Mouse (Mus musculus): ENCODE data around the gene Txlnb.
"Not testable (repeated sequence)": the region's sequence is repeated elsewhere in the genome, so short reads cannot be mapped to it uniquely, and the experiment has no call there.

Txlnb gene

DNA sequence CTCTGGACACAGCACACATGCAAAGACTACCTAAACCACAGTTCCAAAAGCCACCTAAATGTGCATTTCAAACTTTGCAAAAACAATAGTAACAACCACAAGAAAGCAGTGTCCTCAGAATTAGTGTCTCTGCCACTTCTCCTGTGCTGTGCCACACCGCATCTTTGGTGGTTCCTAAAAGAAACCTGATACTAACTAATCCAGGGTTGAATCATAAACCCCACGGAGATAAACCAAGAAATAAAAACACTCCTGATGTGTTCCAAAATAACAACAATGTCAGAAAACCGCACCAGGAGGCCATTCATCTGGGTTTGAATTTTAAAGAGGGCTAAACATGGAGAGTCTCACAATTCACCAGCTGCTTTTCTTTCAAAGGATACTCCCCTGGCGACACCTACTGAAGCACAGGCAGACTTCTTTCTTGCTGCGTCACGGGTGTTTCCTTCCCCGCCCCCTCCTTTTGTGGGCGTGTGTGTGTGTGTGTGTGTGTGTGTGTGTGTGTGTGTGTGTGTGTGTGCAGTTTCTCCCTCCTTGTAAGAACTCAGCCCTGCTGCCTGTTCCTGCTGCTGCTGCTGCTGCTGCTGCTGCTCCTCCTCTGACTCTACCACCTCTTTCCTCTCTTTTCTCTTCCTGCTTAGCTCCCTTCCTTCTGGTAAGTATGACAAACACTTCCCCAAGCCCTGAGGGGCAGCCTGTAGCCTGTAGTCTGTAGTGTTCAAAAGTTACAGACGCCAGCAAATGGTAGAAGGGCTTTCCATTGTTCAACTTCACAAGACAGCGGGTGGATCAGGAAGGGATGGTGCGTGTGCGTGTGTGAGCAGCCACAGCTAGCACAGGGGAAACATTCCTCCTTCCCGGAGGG lies at the start of gene Txlnb:
TSS of gene Txlnb (plus strand) at position 460 of the 865 bp plus-strand sequence.
- DNase-seq (ENCODE audit: low spot score in 2 of 2) = peak; percentile 14 to 29

DNA sequence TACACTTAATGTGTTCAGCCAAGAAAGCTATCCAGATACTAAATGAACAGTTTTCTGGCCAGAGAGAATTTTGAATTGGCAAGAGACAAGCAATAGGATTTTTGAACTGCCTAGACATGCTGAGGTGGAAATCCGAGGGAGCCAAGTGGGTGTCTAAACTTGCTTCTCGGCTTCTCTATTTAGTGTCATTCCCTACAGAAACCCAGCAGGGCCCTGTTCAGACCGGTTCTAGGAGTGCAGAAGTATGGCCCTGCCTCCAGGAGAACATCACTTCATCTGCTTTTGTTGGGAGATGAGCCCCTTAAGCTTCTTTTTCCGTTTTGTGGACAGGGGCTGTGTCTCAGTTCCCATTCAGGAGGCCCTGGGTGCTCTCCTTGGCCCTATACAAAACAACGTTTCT lies 43.5 kb upstream of the Txlnb start:
- DNase-seq (ENCODE audit: low spot score in 2 of 2) = no peak

DNA sequence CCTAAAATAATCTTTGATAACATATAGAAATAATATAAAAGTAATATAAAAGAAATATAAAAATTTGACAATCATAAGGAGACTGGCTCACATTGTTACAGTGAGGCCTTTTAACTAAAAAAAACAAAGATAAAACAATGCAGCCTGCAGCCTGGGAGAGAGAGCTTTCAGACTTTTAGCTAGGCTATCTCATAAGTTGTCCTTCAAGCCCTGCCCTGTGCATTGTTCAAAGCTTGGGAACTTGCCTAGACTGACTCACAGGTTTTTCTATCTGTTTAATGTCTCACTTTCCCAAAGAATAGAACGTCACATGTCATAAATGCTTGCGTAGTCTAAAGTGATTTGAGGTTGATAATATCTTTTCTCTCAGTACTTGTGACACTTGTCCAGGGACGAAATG lies 36.3 kb upstream of the Txlnb start:
- DNase-seq (ENCODE audit: low spot score in 2 of 2) = no peak

DNA sequence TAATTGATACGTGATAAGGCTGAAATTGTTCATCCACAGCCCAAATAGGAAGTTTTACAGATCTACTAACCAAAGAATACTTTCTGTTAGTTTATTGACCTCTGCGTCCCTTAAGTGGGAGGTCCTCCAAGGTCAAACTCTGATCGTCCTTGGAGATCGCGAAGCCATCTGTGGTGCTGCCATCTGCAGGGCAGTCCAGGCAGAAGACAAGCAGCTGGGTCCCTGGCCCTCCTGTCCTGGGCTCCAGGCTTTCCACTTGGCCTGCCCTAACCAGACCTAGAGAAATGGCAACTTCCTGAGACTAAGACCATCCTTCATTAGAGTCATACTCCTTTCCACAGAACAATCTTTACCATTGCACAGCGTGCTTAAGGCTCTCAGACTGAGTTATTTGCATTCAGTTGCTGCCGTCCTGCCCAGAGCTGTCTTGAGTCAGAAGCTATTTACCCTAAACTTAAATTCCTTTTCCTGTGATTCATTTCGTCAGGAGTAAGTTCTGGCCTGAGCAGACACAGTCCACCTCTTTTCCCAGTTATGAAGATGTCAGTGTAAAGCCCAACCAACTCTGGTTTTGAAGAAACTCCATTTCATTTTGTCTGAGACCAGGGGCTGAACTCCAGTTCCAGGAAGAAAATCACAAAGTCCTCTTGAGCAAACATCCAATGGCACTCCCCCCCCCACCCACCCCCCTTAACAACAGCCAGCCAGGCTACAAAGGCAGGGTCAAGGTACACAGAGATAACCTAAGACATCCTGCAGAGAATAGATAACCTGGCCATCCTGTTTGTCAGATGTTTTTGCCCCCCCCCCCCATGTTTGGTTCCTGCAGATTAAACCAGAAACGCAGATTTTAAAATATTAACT lies 35.0 kb upstream of the Txlnb start:
- no peak for DNase-seq (ENCODE audit: low spot score in 2 of 2)

DNA sequence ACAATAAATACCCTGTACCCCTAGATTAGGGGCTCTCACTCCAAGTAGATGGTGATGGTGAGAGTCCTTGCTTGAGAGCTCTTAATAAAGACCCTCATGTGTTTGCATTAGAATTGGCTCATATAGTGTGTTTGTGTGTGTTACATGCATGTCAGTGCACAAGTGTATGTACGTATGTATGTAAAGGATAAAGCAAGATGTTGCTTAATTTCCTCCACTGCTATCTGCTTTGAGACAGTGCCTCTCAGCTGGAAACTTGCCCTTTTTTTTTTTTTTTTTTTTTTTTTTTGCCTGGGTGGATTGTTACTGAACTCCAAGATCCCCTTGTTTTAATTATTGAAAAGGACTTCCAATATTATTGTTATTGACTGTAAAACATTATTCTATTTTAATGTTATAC lies 34.4 kb upstream of the Txlnb start:
- no peak for DNase-seq (ENCODE audit: low spot score in 2 of 2)

GRCm38 (mm10) chr10:17762946-17763345 lies 33.1 kb upstream of the Txlnb start:
- no peak for DNase-seq (ENCODE audit: low spot score in 2 of 2)

- DNase-seq (ENCODE audit: low spot score in 2 of 2) = no peak
Observed at GRCm38 (mm10) chr10:17769856-17770255, 26.2 kb upstream of the Txlnb start.

GRCm38 (mm10) chr10:17772364-17772763 lies 23.7 kb upstream of the Txlnb start:
- DNase-seq (ENCODE audit: low spot score in 2 of 2) = no peak

GRCm38 (mm10) chr10:17774366-17774765 lies 21.7 kb upstream of the Txlnb start:
- DNase-seq (ENCODE audit: low spot score in 2 of 2) = no peak

- DNase-seq (ENCODE audit: low spot score in 2 of 2) = no peak
Observed at GRCm38 (mm10) chr10:17775079-17775478, 20.9 kb upstream of the Txlnb start.

DNA sequence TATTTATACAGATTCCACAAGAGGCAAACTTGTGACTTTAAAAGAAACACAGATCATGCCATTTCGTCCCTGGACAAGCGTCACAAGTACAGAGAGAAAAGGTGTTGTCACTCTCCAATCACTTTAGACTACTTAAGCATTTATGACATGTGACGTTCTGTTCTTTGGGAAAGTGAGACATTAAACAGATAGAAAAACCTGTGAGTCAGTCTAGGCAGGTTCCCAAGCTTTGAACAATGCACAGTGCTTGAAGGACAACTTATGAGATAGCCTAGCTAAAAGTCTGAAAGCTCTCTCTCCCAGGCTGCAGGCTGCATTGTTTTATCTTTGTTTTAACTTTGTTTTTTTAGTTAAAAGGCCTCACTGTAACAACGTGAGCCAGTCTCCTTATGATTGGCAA lies 19.3 kb upstream of the Txlnb start:
- not testable (repeated sequence) for DNase-seq (ENCODE audit: low spot score in 2 of 2)

- no peak for DNase-seq (ENCODE audit: low spot score in 2 of 2)
Observed at GRCm38 (mm10) chr10:17786771-17787170, 9.3 kb upstream of the Txlnb start.

DNA sequence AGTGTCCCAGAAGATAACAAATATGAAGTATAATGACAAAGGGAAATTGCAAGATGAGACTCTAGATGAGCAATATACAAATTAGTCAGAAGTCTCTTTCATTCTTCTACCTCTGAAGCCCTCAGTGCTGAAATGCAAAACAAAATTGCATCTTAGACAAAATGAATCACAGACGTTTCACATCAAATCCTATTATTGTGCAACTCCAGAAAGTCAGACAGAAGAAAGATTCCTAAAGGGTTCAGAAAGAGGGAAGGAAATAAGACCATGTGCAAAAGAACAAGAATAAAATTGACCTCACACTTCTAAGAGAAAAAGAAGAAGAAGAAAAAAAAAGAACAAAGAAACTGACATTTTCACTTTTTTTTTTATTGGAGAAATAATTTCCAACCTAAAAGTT lies 8.1 kb upstream of the Txlnb start:
- DNase-seq (ENCODE audit: low spot score in 2 of 2) = no peak

- DNase-seq (ENCODE audit: low spot score in 2 of 2) = no peak
Observed at GRCm38 (mm10) chr10:17788347-17788746, 7.7 kb upstream of the Txlnb start.

- DNase-seq (ENCODE audit: low spot score in 2 of 2) = no peak
Observed at GRCm38 (mm10) chr10:17793926-17794325, 2.1 kb upstream of the Txlnb start.

GRCm38 (mm10) chr10:17794443-17794842 lies 1.6 kb upstream of the Txlnb start:
- no peak for DNase-seq (ENCODE audit: low spot score in 2 of 2)

DNA sequence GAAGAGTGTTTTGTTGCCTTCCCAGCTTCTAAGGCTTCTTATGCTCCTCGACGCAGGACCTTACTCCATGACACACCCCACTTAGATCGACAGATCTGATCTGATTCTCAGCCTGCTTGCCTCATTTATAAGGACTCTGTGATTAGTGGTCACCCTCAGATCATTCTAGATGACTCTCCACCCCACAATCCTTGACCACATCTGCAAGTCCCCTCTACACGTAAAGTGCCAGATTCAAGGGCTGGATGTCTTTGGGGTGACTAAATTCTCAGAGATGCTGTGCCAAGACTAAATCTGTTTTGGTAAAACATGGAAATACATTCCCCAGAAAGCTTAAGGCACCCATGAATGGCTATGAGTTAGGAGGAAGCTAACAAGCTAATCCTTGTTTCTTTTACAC lies 799 bp upstream of the Txlnb start:
- DNase-seq (ENCODE audit: low spot score in 2 of 2) = no peak

DNA sequence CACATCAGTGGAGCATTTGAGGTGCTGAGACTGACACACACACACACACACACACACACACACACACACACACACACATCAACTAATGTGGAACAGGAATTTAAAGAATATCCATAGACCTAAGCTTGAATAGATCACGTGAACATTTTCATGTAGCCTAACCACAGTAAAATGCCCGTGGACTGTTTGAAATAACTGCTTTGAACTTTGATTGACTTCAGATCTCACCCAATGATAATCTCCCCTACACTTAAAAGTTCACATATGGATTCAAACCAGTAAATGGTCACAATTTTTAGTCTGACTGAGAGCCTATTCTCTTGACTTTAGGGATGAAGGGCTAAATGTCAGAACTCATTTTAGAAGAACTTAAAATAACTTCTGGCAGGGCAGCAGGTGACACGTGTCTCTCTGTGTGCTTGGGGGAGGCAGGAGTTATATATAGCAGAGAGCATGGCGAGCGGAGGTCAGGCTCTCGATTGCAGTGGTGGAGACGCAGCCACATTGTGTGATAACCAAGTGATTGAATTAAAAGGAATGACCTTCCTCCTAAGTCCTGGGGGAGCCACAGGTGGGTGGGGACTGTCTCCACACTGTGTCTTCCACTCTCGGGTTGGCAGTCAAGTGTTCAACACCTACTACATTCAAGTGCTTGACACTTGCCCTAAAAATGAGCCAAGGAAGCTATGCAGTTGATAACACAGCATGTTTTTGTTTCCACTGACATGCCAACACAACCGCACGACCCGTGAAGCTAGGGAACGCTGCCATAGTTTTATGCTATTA lies 1.0 kb downstream of the Txlnb start:
- no peak for DNase-seq (ENCODE audit: low spot score in 2 of 2)

DNA sequence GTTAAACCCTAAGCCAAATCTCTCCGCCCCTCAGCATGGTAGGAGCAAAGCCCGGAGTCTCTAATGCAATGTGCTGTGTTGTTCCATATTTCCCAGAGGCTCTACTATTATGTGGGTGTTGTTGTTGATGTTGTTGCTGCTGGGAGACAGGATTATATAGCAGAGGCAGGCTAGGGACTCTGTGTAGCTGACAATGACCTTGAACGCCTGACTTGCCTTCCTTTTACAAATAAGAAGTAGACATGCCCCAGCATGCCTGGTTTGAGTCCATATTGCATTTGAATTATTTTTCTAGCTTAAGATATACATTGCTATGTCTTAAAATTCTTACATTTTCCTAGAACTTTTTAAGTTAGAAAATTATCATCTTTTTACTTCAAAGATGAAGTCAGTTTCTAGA lies 1.7 kb downstream of the Txlnb start:
- DNase-seq (ENCODE audit: low spot score in 2 of 2) = no peak

DNA sequence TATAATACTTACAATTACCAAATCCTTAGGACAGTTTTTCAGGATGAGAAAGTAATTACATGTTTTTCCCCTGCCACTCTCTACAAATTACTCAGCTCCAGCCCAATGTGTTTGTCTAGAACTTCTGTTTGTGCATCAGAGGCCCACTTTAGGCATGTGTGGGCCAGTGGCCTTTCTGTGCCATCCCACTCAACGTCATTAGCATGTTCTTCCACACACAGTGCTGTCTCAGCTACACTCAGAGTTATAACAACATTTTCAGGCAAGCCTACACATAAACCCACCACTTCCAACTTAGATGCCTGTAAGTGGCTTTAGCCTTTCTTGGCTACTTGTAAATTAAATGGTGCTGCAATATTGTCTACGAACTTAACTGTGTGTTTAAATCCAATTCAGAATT lies 5.8 kb downstream of the Txlnb start:
- DNase-seq (ENCODE audit: low spot score in 2 of 2) = no peak

DNA sequence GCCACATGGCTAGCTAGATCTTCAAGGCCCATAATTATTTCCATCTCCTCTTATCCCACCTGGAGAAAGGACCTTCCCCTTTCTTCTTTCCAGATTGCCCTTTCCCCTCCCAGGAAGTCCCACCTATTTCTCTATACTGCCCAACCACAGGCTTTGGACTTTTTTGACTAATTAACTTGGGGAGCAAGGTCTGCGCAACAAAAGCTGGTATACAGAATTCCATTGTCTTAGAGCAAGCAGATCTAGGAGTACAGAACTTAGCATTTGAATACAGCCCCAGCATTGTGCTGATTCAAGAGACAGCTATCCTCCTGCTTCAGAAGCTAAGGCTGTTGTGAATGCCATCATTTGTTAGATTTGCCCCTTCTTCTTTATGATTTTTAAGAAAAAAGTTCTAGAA lies 12.5 kb downstream of the Txlnb start:
- DNase-seq (ENCODE audit: low spot score in 2 of 2) = no peak

DNA sequence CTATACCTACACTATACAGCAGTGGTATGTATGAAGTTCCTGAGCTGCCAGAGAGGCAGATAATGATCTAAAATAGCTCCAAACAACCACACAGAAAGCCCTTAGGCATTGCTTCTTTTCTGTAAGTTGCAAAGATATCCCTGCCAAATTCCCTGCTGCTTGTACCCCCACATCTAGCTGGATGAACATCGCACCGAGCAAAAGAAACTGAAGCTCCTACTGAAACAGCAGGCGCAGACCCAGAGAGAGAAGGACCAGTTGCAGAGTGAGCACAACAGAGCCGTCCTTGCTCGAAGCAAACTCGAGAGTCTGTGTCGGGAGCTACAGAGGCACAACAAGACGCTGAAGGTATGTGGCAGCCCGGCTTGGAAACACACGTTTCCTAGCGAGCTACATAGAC lies 19.0 kb downstream of the Txlnb start:
- no peak for DNase-seq (ENCODE audit: low spot score in 2 of 2)
